Comparison of ENCODE assay signal across 7 mouse cellular contexts in the genomic region with DNA sequence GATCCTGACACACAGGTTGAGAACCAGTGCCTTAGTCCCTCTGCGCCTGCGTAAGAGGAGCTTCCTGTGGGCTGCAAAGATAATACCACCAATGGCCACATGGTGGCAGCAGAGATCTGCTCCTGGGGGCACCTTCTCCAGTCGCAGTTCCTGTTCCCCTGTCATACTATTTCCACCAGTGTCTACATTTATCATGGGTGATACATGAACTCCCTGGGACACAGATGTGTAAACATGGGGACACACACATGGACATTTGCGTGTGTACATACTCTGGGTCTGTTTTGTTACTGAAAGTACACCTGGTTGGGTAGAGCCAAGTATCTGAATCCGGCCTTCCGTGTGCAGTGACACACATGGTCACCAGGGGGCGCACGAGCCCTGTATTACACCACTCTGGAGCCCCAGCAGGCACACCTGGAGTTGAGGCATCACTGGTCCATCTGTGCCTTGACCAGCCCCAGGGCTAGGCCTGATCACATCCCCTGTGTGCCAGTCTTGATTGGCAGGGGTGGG. TPM values are rescaled to one million over a fixed set of nuclear protein-coding genes. Genes with fewer than 3 reads are reported as not detected.
DNase-seq lines count a peak whose midpoint lies in the region; ATAC-seq lines count a peak whose summit lies in the region.

No protein-coding gene starts in this region.

- 14% methylated on average over 8 of the region's 8 CpGs for WGBS in embryonic facial prominence, embryonic 12.5 days
- WGBS in limb, embryonic 10.5 days: 17% methylated on average over 8 of the region's 8 CpGs
- WGBS in midbrain, embryonic 12.5 days: 17% methylated on average over 8 of the region's 8 CpGs

- H3K4me1 ChIP-seq in embryonic facial prominence, embryonic 12.5 days: no peaks in the 10 kb centered on the region
- H3K4me1 ChIP-seq in limb, embryonic 10.5 days: no peaks in the 10 kb centered on the region
- no peaks in the 10 kb centered on the region for H3K4me1 ChIP-seq in midbrain, embryonic 12.5 days

- no peaks in the 10 kb centered on the region for H3K36me3 ChIP-seq in embryonic facial prominence, embryonic 12.5 days
- no peaks in the 10 kb centered on the region for H3K36me3 ChIP-seq in limb, embryonic 10.5 days
- H3K36me3 ChIP-seq in midbrain, embryonic 12.5 days: no peaks in the 10 kb centered on the region

- ATAC-seq in embryonic facial prominence, embryonic 12.5 days (ENCODE audit: insufficient number of reproducible peaks, insufficient read depth, low FRiP score, low TSS enrichment): peak; percentile 65
- ATAC-seq in midbrain, embryonic 12.5 days (ENCODE audit: low FRiP score, low read depth): peak; percentile 60

- H3K27ac ChIP-seq in embryonic facial prominence, embryonic 12.5 days: no peak overlapping the region
- no peak overlapping the region for H3K27ac ChIP-seq in limb, embryonic 10.5 days
- no peak overlapping the region for H3K27ac ChIP-seq in midbrain, embryonic 12.5 days (replicated peaks)

- no peak overlapping the region for H3K4me2 ChIP-seq in embryonic facial prominence, embryonic 12.5 days (replicated peaks)
- no peak overlapping the region for H3K4me2 ChIP-seq in midbrain, embryonic 12.5 days (replicated peaks)

- DNase-seq in adrenal gland, postnatal 10 days: peak; percentile 96
- DNase-seq in heart, adult 18-20 months: peak; percentile 90 to 96
- DNase-seq in kidney, adult 18-20 months: peak; percentile 87
- peak; percentile 92 for DNase-seq in limb, embryonic 10.5 days (ENCODE audit: low spot score)
- DNase-seq in skeletal muscle tissue, adult 2 months (ENCODE audit: low read depth, low spot score): peak; percentile 83

- H3K9me3 ChIP-seq in embryonic facial prominence, embryonic 12.5 days: 0 out of 2 replicates have a peak, but pooled peaks cover 4% of the 10 kb centered on the region
- H3K9me3 ChIP-seq in limb, embryonic 10.5 days (replicated peaks): 0 out of 2 replicates have a peak, but pooled peaks cover 2% of the 10 kb centered on the region
- no peaks in the 10 kb centered on the region for H3K9me3 ChIP-seq in midbrain, embryonic 12.5 days

- H3K27me3 ChIP-seq in embryonic facial prominence, embryonic 12.5 days: no peaks in the 10 kb centered on the region
- no peaks in the 10 kb centered on the region for H3K27me3 ChIP-seq in limb, embryonic 10.5 days (ENCODE audit: low read depth, poor library complexity, severe bottlenecking)
- no peaks in the 10 kb centered on the region for H3K27me3 ChIP-seq in midbrain, embryonic 12.5 days

- H3K9ac ChIP-seq in embryonic facial prominence, embryonic 12.5 days: no peak overlapping the region
- no peak overlapping the region for H3K9ac ChIP-seq in midbrain, embryonic 12.5 days (replicated peaks)

- no peak overlapping the region for H3K4me3 ChIP-seq in embryonic facial prominence, embryonic 12.5 days
- H3K4me3 ChIP-seq in limb, embryonic 10.5 days: no peak overlapping the region
- no peak overlapping the region for H3K4me3 ChIP-seq in midbrain, embryonic 12.5 days

RNA-seq across cellular contexts. Expression of gene Tmem121, which starts 36.4 kb away (rescaled TPM):
- total RNA-seq in adrenal gland, postnatal 10 days (2021): 1 to 10 TPM; 3.0 to 3.1 TPM
- polyA plus RNA-seq in embryonic facial prominence, embryonic 12.5 days (2016; fragmentation: Nextera tagmentation; extraction: Ambion mirVana): 17.4 and 20.4 TPM in 2 replicates
- not detected for total RNA-seq in heart, adult 18-20 months (2021)
- polyA plus RNA-seq in limb, embryonic 10.5 days (2016; fragmentation: Nextera tagmentation; extraction: Ambion mirVana): 12.3 and 15.7 TPM in 2 replicates
- polyA plus RNA-seq in midbrain, embryonic 12.5 days (2016; fragmentation: Nextera tagmentation; extraction: Ambion mirVana): 25.1 and 25.3 TPM in 2 replicates
